Mouse (Mus musculus) fat pad, adult 2 months (tissue): Measurements from ENCODE around the gene H1foo.

Experiments
- DNase-seq: peaks from one replicate; pipeline ENCODE4 v3.0.0-alpha.2; 2011; ENCODE audit warnings: low read depth, low spot score; ENCODE audit errors: extremely low read depth

Gene H1foo

GRCm38 (mm10) chr6:115959151-115959691 lies 14.5 kb downstream of the H1foo start:
- no peak for DNase-seq

DNA sequence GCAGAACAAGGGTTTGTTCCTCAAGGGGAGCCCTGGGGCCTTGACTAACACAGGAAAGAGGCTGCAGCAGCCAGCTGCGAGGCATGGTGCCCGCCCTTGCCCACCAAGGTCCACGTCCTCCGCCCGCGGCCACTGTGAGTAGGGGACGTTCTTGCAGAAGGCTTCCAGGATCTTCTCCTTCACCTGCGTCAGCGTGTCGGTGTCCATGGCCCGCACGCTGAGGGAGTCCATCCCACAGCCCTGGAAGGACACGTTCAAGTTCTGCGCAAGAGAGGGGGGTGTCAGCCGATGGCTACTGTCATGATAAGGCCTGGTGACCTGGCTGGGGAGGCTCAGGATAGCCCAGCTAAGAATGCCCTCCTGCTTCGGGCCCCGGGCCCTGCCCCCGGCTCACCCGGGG lies 15.6 kb downstream of the H1foo start:
- DNase-seq, result no peak

DNA sequence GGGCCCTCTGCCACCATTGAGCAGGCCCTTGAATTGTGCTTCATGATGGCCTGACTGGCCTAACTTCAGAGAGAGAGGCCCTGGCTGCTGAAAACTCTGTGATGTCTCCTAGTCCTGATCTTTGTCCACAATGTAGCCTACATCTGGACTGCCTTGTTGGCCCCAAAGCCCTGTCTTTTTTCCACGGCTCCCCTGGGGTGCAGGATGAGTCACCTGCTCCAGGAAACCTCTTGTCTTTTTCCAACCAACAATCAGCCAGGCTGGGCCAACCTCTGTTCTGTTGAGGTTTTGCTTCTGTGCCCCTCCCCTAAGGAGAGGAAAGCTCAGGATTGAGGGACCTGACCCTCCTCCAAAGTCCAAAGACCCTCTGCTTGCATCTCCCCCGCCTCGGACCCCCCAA lies 17.0 kb downstream of the H1foo start:
- DNase-seq, result no peak

- no peak for DNase-seq
Measured at GRCm38 (mm10) chr6:115962439-115963085, 17.8 kb downstream of the H1foo start.

DNA sequence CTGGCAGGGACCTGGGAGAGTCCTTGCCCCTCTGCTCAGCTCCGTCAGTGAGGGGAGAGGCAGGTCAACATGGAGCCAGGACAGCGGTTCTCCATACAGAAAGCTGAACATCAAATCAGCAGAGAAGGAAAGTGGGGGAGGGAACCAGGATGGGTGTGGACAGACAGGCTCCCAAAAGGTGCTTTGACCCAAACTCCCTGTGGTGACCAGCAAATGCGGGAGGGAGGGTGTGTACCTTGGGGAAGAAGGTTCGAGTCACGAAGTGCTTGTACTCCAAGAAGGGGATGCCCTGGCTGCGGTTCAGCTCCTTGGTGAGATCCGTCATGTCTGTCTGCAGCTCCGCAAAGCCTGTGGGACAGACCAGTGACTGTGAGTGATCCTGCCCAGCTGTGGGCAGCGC lies 18.9 kb downstream of the H1foo start:
- DNase-seq, result no peak

- no peak for DNase-seq
Measured at GRCm38 (mm10) chr6:115966227-115966966, 21.7 kb downstream of the H1foo start.

GRCm38 (mm10) chr6:115967291-115967880 lies 22.6 kb downstream of the H1foo start:
- no peak for DNase-seq

DNA sequence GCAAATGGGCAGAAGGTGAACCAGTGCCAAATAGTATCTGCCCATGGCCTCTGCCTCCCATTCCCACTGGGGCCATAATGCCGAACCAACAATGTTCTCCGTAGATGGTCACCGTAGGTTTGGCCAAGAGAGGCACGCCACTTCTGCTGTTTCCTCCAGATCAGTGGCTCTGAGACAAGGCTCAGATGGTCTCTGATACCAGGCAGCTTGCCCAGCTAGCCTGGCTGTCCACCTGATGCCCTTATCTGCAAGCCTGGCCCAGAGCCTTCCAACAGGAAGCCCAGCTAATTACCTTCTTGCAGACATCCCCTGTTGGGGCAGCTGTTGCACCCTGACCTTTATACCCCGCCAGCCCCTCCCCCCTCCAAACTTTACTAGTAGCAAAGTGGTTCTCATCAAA lies 23.3 kb downstream of the H1foo start:
- no peak for DNase-seq

- no peak for DNase-seq
Measured at GRCm38 (mm10) chr6:115968700-115969099, 24.0 kb downstream of the H1foo start.

DNA sequence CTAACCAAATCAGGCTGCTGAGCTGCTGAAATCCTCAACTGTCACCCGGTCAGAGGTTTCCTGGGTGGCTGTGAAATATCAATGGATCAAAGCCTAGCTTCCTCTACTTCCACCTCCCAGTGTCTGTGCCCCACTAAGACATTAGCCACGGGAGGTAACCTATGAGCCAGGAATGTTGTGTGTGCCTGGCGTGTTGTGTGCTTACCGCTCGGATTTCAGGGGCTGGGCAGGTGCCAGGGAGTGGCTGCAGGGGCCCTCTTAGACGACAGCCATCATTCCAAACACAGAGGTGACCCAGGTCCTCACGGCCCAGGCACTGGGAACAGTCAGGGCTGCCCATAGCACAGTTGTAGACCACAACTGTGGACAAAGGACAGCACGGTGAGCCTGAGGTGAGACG lies 24.4 kb downstream of the H1foo start:
- DNase-seq, result no peak

DNA sequence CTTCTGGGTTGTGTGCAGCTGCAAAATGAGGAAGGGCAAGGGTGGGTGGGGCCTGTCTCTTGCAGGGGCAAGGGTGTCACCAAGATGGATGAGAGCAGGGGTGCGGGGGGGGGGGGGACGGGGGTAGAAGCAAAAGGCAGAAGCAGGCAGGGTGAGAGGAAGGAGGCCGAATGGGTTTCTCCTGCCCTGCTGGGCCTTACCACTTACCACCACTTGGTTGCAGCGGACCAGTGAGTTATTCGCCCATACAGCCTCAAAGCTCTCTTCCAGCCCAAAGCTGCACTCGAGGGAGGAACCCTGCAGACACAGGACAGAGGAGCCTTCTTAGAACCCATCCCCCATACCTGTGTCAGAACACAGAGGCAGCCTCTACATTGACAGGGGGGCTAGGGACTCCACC lies 25.2 kb downstream of the H1foo start:
- DNase-seq, result no peak

DNA sequence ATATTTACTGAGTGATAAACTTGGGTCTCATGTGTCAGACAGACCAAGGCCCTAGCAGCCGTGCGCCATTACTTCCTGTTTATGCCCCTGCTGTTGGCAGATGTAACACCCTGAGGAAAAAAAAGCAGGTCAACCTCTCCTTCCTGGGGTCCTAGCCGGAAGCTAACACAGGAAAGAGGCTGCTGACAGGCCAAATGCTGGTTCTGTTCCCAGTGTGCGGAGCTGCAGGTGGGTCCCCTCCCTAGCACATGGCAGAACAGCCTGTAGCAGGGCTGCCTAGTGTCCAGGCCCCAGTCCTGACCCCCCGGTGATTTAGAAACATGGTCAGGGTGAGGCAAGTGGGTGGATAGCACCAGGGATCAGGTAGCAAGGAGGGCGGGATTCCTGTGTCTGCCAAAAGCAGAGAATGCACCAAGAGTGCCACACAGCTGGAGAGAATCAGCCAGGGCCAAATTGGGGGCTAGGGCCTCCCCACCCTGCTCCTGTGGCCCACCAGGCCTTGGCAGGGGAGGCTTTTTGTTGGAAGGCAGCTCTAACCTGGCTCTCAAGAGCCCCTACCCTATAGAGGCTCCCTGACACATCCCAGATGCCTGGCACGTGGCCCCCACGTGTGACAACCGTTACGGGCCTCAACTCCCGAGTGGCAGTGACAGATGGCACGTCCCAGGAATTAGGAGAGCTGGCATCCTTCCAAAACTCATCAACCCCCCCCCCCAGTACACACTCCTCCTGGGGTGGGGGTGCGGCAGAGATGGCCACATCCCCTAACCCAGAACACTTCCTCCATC lies 26.7 kb downstream of the H1foo start:
- DNase-seq, result no peak

GRCm38 (mm10) chr6:115972083-115972764 lies 27.5 kb downstream of the H1foo start:
- no peak for DNase-seq

DNA sequence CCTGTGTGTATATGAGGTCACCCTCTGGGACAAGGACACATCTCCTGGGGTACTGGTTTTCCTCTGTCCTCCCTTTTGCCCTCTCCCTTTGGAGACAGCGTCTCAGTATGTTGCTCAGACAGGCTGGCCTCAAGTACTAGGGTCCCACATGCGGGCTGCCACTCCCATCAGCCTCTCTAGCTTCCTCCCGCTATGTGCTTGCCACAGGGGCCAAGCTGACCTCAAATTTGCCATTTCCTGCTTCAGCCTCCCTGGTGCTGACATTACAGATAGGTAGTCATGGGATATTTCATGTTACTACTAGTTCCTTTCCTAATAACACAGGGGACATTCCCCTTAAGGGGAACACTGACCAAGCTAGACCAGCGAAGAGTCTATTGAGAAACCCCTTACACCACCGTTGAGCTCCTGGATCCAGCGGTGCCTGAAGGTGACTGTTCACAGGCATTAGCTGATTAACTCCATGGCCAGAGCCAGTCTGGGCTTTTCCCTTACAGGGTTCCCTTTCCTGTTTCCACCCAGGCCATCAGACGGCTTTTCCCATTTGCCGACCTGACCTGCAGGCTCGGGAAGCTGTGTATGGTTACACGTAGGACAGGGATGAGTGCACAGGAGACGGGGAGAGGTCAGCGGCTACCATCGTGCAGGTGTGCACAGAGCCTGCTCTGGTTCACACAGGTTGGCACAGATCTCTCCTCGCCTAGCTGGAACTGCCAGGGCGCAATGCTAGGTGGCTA lies 28.6 kb downstream of the H1foo start:
- DNase-seq, result no peak

- no peak for DNase-seq
Measured at GRCm38 (mm10) chr6:115973881-115974662, 29.3 kb downstream of the H1foo start.

DNA sequence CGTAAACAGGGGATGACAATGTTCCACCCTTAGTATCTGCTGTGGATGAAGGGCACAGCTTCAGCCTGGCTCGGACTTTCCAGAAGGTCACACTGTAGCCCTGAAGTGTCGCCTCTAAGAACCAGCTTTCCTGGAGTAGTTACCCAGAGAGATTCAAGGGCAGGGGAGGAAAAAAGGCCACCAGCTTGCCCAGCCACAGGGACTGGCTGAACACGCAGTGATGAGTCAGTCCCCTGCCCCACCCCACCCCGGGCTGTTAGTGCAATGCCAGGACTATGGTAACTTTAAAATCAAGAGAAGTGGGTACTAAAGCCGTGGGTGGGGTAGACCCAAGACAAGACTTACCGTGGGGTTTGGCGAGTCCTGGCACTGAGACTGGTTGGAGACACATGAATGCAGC lies 30.9 kb downstream of the H1foo start:
- no peak for DNase-seq

DNA sequence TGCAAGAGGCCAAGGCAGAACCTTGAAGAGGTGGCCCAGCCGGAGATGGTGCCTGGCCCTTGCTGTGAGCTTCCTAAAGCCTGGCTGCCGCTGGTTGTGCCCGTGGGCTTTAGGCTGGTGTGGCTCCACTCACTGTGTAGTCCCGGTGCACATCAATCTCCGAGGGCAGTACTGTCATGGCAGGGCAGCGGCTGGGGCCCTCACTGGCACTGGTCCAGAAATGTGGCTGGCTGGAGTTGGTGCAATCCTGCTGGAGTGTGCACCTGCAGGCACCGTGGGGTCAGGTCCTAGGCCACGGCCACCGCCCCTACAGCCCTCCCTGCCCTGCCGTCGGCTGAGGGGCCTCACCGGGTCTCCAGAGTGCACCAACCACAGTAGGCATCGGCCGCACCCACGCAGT lies 33.1 kb downstream of the H1foo start:
- DNase-seq, result no peak

DNA sequence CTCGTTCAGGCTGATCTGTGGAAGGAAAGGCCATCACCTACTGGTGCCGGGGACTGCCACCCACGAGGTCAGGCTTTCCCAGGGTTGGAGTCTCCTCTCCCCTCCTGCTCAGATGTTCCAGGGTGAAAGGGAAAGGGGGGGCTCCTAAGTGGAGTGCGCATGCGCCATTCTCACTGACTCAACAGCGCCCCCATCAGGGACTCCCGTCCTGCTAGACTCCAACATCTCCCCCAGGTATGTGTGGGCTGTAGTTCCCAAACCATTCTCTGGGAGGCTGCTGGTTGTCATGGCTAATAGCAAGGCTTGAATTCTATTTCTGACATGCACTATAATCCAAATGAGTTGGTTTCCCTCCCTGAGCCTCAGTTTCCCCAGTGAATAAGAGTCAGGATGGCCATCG lies 33.9 kb downstream of the H1foo start:
- no peak for DNase-seq

DNA sequence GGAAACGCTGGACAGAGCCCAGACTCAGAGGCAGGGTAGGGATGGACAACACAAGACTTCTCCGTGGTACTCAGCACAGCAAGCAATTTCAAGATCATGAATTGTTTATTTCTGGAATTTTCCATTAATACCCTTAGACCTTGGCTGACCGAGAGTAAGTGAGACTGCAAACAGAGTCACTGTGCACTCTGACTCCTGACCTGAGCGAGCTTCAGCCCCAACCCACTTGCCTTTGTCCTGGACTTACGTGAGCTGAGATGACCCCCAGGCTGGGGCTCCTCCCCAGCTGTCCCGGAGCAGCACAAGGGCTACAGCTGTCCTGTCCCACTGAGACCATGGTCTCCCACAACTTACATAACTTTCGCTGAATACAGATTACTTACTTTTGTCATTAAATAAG lies 38.2 kb downstream of the H1foo start:
- no peak for DNase-seq
